Mouse (Mus musculus) lung, postnatal 0 days (tissue): ENCODE results near the gene Fyn.

Source experiments
- CTCF ChIP-seq: IDR thresholded peaks from 2 replicates; pipeline ENCODE4 v1.5.1; 2016; ENCODE audit warnings: antibody characterized with exemption, mild to moderate bottlenecking
- EP300 ChIP-seq: IDR thresholded peaks from 2 replicates; pipeline ENCODE4 v1.6.1; 2016; ENCODE audit warnings: antibody characterized with exemption, mild to moderate bottlenecking, control low read depth

DNA sequence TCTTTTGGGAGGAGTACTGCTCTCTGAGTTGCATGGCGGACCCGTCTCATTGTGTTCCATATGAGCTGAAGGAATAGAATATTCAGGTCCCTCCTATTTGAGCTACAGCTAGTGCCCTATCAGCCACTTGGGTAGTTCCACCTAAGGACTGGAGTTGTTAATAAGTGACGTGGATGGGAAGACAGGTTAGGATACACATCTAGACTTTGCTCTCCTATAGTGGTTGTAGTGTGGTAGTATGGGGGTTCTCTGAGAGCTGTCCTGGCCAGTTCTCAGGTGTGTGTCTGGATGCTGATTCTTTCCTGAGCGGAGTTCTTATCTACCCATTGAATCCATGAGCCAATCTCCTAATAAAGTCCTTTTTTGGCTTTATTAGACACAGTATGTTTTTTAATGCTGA is 4.5 kb upstream of the Fyn start:
- no peak for TF ChIP-seq CTCF
- TF ChIP-seq EP300: no peak
